Mouse (Mus musculus) B cell, adult 2 months (primary cell): Measurements from ENCODE around the gene Nbeal2.
A peak's percentile ranks its signal among the peaks of the same experiment; 100 is the strongest.

Experiments
- DNase-seq, 2 experiments: peaks; one replicate each; pipeline ENCODE4 v3.0.0; 2022

Gene Nbeal2

DNA sequence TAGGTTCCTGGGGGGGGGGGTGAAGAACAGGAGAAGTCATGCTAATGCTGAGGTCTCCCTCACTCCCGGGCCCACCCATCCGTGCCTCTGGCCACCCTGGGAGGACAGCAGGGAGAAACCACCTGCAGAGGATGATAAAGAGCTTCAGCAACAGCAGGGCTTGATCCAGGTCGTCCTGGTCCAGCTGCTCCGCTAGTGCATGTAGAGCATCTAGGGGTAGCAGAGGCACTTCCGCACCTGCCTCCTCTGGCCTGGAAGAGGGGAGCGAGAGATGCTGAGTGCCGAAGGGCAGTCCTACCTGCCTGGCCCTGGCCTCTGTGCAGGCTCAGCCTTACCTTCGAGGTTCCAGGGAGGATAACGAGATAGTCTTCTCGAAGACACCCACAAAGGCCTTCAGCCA is 9.7 kb downstream of the Nbeal2 start:
- no peak for DNase-seq

DNA sequence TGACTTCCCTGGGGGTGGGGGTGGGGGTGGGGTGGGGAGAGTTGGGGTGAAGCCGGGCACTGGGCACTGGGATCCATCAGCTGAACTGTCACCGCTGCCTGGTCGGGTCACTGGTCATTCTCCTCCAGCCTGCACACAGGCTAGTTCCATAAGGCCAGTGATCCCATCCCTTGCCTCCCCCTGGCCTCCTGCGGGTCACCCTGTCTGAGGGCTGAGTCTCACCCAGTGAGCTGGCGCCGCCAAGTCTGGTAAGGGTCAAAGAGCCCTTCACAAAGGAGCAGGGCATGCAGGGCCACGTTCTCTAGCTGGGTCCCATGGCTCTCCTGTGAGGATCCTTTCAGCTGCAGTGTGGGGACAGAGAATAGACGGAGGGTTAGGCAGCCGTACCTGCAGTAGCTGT is 10.2 kb downstream of the Nbeal2 start:
- no peak for DNase-seq

DNA sequence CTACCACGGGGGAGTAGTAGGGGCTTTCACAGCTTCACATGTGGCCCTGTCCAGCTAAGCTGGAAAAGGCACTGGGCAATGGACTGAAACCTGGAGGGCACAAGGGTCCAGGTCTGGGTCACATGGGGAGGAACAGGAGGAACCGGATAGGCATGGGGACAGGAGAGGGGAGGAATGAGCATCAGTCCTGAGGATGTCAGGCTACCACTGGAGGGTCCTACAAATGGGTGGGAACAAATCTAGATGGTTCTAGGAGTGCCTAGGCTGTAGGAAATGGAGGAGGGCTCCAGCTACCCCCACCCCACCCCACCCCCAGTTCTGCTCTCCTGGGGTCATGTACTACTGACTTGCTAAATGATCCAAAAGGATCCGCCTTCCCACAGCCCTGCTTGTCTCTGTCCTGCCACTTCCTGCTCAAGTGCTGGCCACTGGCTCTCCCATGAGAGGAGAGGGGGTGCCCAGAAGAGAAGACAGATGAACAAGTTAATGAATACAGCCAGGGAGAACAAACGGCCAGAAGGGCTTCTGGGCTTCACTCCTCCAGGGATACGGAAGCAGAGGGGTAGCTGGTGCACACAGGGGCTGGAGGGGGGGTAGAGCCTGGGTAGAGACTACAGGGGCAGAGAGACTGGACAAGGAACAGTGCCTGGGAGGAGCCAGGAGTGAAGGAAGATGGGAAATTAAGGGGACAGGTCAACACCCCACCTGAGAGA is 11.0 kb downstream of the Nbeal2 start:
- DNase-seq: no peak

DNA sequence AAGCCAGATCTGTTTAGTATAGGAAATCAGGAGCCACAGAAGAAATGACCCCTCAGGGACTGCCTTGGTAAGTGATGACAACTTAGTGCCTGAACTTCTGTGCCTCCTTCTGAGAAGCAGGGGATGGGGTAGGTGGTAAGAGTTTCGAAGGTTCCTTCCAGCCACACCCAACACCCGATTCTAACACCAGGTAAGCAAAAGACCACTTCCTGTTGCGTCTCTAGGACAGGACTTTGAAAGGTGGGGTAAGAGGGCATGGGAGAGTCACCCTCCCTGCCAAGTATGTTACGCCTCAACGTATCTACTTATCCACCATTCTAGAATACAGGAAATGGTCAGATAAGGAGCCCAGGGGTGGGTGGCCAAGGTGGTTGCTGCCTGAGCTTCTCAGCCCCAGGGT is 13.0 kb downstream of the Nbeal2 start:
- DNase-seq: no peak

DNA sequence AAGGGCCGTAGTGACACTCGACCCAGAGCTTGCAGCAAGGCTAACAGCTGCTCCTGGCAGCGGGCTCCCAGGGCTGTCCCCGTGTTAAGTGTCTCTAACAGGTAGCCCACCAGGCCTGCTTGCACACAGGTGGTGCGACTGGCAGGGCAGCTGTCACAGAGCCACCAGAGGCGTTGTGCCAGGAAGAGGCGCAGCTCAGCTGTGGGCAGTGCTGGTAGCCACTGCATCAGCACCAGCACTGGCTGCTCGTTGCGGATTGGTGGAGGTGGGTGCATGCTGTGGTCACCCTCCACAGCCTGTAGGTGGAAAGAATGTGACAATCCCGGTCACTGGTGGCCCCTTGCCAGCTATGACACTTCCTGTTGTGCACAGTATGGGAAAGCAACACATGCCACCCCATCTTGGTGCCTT is 15.3 kb downstream of the Nbeal2 start:
- DNase-seq: no peak

DNA sequence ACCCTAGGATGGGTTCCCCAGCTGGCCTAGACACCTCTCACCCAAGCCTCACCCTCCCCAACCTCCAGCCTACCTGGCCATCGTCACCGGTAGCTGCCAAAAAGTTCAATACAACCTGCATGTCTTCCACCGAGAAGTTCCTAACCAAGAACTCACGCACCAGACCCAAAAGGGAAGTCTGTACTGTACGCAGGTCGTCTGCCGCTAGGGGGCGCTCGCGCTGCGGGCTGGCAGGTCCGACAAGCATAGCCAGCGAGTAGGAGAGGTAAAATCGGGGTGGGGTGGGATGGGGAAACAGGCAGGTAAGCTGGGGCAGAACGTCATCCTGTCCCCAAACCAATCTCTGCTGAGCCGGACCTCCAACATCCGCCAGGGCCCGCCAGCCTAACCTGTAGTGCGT is 18.7 kb downstream of the Nbeal2 start:
- peak; percentile 96 to 97 for DNase-seq

GRCm38 (mm10) chr9:110633882-110634281 is 20.1 kb downstream of the Nbeal2 start:
- DNase-seq: no peak

- no peak for DNase-seq
Measured at GRCm38 (mm10) chr9:110632671-110633070, 21.3 kb downstream of the Nbeal2 start.

- no peak for DNase-seq
Measured at GRCm38 (mm10) chr9:110631651-110632275, 22.2 kb downstream of the Nbeal2 start.

DNA sequence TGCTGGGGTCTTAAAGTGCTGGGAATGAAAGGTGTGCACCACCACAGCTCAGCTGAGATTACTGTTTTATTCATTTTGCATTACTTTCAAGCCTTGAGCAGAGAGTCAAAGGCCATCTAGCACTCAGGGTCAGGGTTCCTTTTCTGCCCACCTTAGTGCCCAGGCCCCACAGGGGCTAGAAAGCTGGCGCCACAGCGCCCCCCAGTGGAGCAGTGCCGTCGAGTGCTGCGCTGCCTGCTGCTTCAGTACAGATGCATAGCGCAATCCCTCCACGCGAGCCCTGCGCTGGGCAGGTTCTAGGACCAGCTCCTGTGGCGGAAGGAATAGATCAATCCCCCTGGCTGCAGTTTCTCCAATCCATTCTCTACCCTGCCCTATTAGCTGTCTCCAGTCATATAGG is 22.8 kb downstream of the Nbeal2 start:
- DNase-seq: peak; percentile 76

DNA sequence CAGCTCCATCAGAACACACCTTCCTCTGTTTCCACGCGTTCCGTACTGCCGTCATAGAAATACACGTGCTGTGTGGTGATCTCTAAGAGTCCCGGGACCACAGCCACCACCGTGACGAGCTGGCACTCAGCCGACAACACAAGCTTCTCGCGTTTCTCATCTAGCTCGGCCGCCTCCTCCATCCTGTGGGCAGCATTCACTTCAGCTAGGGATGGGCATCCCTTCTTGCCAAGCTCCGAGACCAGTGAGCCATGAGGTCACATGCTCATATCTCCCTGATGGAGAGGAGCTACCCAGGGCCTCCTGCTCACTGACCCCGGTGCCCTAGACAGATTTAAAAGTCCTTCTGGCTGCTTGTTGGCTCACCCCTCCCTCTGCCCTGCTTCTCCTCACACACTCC is 23.8 kb downstream of the Nbeal2 start:
- DNase-seq: no peak

DNA sequence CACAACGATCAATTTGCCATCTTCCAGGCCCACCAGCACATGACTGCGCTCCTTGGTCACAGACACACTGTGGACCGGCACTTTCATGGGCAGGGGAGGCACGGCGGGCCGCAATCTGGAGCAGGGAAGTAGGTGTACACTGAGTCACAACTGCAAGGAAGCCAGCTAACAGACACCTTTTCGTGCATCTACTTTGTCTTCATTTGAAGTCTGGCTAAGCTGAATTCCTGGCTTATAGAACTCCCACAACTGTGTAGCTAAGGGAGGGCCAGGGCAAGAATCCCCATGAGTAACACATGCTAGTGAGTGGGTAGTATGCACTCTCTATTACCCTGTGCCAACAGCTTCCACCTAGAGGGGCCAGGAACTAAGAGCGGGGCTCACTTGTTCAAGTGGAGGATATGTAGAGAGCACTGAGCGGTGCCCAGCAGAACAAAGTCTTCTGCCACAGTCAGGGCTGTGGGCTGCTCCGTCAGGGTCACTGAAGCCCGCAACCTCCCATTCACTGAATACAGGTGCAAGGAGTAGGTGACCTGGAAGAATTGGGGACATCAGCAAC is 28.5 kb downstream of the Nbeal2 start:
- no peak for DNase-seq

DNA sequence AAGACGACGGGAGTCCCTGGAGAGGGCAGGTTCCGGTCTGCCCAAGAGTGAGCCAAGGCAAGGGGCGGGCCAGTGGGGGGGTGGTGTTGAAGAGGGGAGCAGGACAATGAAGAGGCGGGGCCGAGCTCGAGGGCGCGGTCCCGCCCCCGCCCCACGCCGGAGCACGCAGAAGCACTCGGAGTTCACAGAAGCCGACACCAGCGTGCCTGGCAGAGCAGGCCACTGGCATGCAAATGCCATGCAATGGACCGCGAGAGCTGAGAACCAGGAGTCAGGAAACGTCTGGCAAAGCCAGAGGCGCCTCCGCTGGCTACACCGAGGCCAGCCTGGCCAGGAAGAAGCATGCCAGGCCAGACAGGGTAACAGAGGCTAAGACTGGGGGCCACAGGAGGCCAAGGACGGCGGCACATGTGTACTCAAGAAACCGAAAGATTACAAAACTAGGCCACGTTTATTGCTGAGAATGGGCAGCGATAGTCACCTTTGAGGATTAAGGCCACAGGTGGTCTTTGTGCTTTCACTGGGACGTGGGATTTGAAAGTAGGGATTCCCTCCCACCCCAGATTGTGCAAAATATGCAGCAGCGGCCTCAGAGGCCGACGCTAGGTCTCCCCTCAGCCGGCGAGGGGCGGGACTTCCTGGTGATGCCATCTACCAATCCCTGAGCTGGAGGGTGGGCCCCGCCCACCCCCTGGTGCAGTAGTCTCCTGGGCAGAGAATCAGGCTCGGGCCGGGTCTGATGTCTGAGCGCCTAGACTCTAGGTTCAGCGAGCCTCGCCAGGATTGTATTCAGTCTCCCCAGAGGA is 29.4 kb downstream of the Nbeal2 start, which contains the start of gene Nradd:
TSS of gene Nradd (minus strand) at position 92 of the 806 bp plus-strand sequence.
- DNase-seq: peak; percentile 54 to 58

DNA sequence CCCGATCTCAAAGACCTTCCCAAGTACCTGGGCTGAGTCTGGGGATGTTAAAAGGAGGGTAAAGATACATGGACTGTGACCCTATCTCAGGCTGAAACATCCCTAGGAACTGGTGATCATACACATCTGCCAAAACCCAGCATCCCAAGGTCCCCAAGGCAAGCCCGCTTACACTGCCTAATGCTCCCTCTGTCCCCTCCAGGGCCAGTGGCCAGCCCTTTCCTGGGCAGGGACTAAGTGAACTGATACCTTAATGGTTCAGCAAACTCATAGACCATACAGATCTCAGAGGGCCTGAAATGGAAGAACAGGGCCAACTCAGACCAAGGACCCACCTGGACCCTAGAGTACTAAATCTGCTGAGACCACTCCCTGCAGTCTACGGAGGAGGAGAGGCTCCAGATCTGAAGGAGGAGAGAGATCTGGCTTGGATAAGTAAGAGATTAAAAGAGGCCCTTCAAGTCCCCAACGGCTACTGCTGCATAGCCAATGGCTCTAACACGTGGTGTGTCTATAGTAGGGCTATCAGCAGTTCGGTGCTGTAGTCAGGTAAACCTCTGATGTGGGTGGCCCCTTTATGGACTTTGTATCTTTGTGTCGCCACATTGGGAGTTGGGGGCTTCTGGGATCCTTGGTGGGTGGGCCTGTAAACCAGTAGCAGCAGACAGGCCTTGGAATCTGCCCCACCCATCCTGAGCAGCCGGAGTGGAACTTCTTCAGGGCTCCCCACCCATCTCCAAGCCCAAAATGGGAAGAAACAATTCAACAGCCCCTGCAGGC is 30.4 kb downstream of the Nbeal2 start:
- DNase-seq: no peak

DNA sequence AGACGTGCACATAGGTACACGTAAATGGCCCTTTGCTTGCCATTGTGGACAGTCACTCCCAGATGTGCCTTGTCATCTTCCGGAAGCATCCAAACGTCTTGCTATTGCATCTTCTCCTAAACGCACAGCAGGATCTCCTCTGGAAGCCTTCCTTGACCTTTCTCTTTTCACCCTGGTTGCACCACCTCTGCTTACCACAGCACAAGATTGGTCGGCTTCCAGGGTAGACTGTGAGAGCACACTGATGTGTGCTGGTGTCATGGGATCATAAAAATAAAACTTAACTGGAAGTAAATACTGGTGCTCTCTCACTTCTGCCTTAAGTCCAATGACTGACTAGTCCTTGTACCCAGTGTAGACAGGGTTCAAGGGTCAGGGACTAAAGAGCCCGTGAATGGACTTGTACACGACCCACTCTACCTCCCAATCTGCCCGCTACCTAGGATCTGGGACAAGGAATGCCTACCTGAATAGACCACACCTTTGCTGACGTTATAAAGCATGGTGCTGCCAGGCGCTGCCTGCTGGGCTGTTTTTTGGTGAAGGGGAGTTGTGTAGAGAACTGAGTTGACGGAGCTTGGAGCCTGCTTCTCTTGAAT is 31.2 kb downstream of the Nbeal2 start:
- no peak for DNase-seq

GRCm38 (mm10) chr9:110620685-110621084 is 33.3 kb downstream of the Nbeal2 start:
- no peak for DNase-seq

DNA sequence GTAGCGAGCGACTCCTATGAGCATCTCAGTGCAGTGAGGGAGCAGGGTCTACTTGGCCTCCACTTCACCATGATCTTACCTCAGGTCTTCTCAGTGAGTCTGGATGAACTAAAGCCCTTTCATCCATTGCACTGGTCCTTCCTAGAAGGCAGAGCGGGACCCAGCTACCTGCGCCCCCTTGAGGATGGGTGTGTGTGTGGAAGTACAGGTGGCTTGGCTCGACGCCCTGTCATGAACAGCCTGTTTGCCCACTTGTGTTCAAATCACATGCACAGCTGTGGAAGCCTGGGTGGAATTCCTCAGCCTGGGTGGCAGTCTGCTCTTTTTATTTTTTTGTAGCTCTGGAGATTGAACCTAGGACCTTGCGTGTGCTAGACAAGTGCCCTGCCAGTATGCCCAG is 33.8 kb downstream of the Nbeal2 start:
- peak in 1 of 2 experiments; percentile 11 for DNase-seq

DNA sequence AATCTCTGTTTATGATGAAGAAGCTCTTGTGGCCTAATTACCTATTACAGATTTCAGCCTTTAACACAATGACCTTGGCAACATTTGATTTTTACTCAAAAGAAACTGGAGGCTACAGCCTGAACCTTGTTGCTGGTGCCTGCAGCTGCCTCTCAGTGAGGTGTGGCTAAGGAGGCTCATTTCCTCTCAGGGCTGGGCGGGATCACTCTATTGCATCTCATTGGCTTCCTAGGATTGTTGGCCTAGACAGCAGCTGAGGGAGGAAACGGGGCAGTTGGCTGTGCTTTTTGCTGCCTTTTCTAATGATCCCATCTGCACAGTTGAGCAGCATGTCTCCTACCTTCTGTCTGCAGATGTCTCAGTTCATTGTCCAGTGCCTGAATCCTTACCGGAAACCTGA is 36.9 kb downstream of the Nbeal2 start:
- no peak for DNase-seq

GRCm38 (mm10) chr9:110611471-110611870 is 42.5 kb downstream of the Nbeal2 start:
- no peak for DNase-seq

GRCm38 (mm10) chr9:110583521-110583920 is 70.4 kb downstream of the Nbeal2 start:
- DNase-seq: no peak

DNA sequence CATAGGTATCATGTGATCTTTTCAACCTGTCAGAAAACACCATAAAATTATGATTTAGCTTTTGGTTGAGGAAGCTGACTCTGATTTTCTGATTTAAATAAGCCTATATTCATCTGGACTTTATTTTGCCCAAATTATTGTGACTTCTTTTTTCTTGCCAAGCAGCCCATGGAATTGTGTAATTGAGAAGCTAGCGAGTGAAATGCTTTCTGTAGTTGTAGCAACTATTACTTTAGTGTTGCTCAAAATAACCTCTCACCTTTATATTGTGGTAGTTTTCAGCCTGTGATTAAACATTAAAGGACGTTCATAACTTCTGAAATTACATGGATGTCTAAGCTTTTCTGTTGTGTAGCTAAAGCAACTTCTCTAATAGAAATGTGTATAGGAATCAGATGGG is 71.8 kb downstream of the Nbeal2 start:
- no peak for DNase-seq
